Mouse (Mus musculus) heart, embryonic 11.5 days (tissue): Measurements from ENCODE around the gene Camk1d. TPM values are rescaled to one million over a fixed set of nuclear protein-coding genes. Genes with fewer than 3 reads are reported as not detected.

Experiments
- ATAC-seq: fragments of 200-750 bp; cut with Nextera tagmentation; replicated peaks from 2 replicates; pipeline ENCODE4 v1.8.0; 2017; ENCODE audit warnings: moderate library complexity; ENCODE audit not compliant: insufficient number of reproducible peaks, low FRiP score, low TSS enrichment
- H3K27ac ChIP-seq: fragments of 300-500 bp; sonication (generic); 2 replicates; pipeline ENCODE4 v1.5.1; 2014; ENCODE audit warnings: mild to moderate bottlenecking, low read depth, low read length
- H3K27me3 ChIP-seq: fragments of 300-500 bp; sonication (generic); 2 replicates; pipeline ENCODE4 v1.6.1; 2014; ENCODE audit warnings: mild to moderate bottlenecking, low read length, mixed read lengths; ENCODE audit not compliant: control insufficient read depth, insufficient read depth
- H3K36me3 ChIP-seq: fragments of 300-500 bp; sonication (generic); 2 replicates; pipeline ENCODE4 v1.6.1; 2014; ENCODE audit warnings: mild to moderate bottlenecking, low read length, moderate library complexity, mixed read lengths; ENCODE audit not compliant: control insufficient read depth, insufficient read depth
- H3K4me1 ChIP-seq: fragments of 300-500 bp; sonication (generic); 2 replicates; pipeline ENCODE4 v1.6.1; 2014; ENCODE audit warnings: low read length; ENCODE audit not compliant: control insufficient read depth, insufficient read depth
- H3K4me2 ChIP-seq: fragments of 300-500 bp; sonication (generic); 2 replicates; pipeline ENCODE4 v1.6.1; 2014; ENCODE audit warnings: mild to moderate bottlenecking, moderate library complexity
- H3K4me3 ChIP-seq: fragments of 300-500 bp; sonication (generic); 2 replicates; pipeline ENCODE4 v1.5.1; 2014; ENCODE audit warnings: low read depth, low read length
- H3K9ac ChIP-seq: fragments of 300-500 bp; sonication (generic); 2 replicates; pipeline ENCODE4 v1.6.1; 2014; ENCODE audit warnings: mild to moderate bottlenecking, low read depth, low read length, moderate library complexity
- H3K9me3 ChIP-seq: fragments of 300-500 bp; sonication (generic); replicated peaks from 2 replicates; pipeline ENCODE4 v1.6.1; 2016; ENCODE audit warnings: low read length; ENCODE audit not compliant: control insufficient read depth
- WGBS: fragments of 180-500 bp; shearing (Covaris S2); extraction: QIAGEN DNeasy Blood & Tissue Kit; methylation state at CpG from one replicate; pipeline ENCODE4 v1.1.7; 2014; ENCODE audit not compliant: insufficient replicate concordance; 5-methylcytosine and 5-hydroxymethylcytosine counted together
- polyA plus RNA-seq: library from polyadenylated mRNA; unstranded; fragments of >200 nt; fragmentation: Nextera tagmentation; extraction: Ambion mirVana; gene quantifications from 2 replicates; pipeline ENCODE4 v1.2.1, GENCODE M21; 2014

The Camk1d gene
- polyA plus RNA-seq, 1 experiment from 2014 or later, result 2.9 TPM

DNA sequence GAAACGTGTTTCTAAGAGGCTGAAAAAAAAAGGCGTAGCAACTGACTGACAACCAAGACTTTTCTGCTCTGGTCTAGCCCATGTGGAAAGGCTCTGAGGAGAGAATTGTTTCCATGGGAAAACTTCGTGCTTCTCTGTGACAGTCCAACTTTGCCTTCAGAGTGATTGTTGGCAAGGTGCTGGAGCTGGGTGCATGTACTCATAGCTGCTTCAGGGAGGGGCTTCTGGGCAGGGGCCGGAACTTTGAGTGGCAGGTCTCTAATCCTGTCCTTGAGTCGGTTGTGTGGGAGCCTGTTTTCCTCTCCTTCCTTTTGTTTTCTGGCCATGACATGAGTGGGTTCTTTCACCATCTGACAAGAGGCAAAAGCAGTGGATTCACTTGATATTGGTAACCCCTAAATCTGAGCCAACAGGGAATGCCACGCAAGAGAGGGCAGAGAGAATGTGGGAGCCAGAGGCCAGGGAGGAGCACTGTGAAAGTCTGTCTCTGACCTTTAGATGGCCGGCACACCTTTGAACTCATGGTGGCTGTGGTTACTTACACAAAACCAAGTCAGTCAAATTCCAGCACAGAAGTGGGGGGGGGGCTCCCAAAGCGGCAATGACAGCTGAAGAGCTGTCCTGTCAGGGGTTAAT is 392.5 kb downstream of the Camk1d start:
- Histone ChIP-seq H3K9ac (no peak overlapping the region), H3K9me3 (no peaks in the 10 kb centered on the region), H3K27me3 (no peaks in the 10 kb centered on the region), H3K4me1 (no peaks in the 10 kb centered on the region), H3K36me3 (no peaks in the 10 kb centered on the region), H3K27ac (no peak overlapping the region), H3K4me3 (no peak overlapping the region), H3K4me2 (no peak overlapping the region)
- no peak for ATAC-seq
- WGBS, result 72% methylated on average over 8 of the region's 8 CpGs

- H3K9me3 ChIP-seq, result no peaks in the 10 kb centered on the region
- H3K4me3 ChIP-seq, result no peak overlapping the region
- H3K9ac ChIP-seq, result no peak overlapping the region
- no peaks in the 10 kb centered on the region for H3K4me1 ChIP-seq
- 75% methylated on average over 3 of the region's 3 CpGs for WGBS
- H3K36me3 ChIP-seq, result no peaks in the 10 kb centered on the region
- H3K27ac ChIP-seq, result no peak overlapping the region
- H3K27me3 ChIP-seq, result no peaks in the 10 kb centered on the region
- ATAC-seq, result no peak
- H3K4me2 ChIP-seq, result no peak overlapping the region
These were observed 395.2 kb downstream of the Camk1d start for GRCm38 (mm10) chr2:5319138-5319537.

GRCm38 (mm10) chr2:5316763-5317162 is 397.6 kb downstream of the Camk1d start:
- H3K27ac ChIP-seq, result no peak overlapping the region
- H3K36me3 ChIP-seq, result no peaks in the 10 kb centered on the region
- no peak overlapping the region for H3K4me2 ChIP-seq
- WGBS, result 76% methylated on average over 5 of the region's 5 CpGs
- no peaks in the 10 kb centered on the region for H3K9me3 ChIP-seq
- H3K4me3 ChIP-seq, result no peak overlapping the region
- no peak for ATAC-seq
- no peak overlapping the region for H3K9ac ChIP-seq
- H3K27me3 ChIP-seq, result no peaks in the 10 kb centered on the region
- H3K4me1 ChIP-seq, result no peaks in the 10 kb centered on the region

DNA sequence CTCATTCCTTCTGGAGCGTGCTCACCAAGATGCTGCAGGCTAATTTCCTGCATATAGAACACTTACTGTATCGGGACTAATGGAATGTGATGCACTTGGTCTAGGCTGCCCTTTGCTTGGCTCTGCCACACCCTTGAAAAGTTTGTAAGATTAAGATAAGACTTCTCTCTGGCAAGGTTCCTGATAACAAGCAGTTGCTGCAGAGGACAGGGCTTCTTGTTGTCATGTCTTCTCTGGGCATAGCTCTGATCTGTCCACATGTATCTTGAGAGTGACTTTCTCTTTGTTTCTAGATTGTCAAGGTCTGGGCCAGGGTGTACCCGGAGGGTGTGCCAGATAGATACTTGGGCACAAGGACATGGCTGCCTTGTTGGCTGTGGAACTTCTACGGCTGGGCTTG is 398.1 kb downstream of the Camk1d start:
- Histone ChIP-seq H3K27me3 (no peaks in the 10 kb centered on the region), H3K9ac (no peak overlapping the region), H3K4me1 (no peaks in the 10 kb centered on the region), H3K4me2 (no peak overlapping the region), H3K9me3 (no peaks in the 10 kb centered on the region), H3K4me3 (no peak overlapping the region), H3K27ac (no peak overlapping the region), H3K36me3 (no peaks in the 10 kb centered on the region)
- 73% methylated on average over 4 of the region's 4 CpGs for WGBS
- ATAC-seq, result no peak

- Histone ChIP-seq H3K9me3 (no peaks in the 10 kb centered on the region), H3K4me3 (no peak overlapping the region), H3K27ac (no peak overlapping the region), H3K36me3 (no peaks in the 10 kb centered on the region), H3K4me1 (no peaks in the 10 kb centered on the region), H3K27me3 (no peaks in the 10 kb centered on the region), H3K4me2 (no peak overlapping the region), H3K9ac (no peak overlapping the region)
- no peak for ATAC-seq
- 76% methylated on average over 8 of the region's 8 CpGs for WGBS
These were observed 399.0 kb downstream of the Camk1d start for GRCm38 (mm10) chr2:5315291-5315828.

DNA sequence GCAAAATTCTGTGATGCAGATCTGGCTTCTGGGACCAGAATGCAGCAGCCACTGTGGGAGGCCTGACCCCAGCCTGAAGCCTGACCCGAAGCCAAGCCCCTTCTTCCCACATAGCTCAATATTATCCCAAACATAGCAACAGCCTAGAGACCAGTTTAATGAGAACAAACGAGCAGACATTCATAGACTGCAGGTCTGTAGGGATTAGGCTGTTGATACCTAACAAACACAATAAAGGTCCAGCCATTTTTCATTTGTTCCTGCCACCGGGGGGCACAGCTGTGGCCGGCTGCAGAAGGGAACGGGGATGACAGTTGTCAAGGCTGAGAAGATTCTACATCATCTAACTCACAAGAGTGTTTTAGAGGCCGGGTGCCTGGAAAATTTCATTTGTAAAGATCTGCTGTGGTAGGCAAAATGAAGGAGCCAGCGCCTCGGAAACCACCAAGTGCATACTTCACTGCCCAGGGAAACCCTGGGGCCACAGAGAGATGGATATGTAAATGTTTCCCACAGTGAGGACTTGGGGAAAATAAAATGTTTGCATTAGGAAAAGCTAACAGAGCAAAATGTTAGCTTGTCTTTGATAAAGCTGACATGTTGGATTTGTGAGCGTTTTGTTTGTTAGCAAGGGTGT is 399.7 kb downstream of the Camk1d start:
- Histone ChIP-seq H3K36me3 (no peaks in the 10 kb centered on the region), H3K9me3 (no peaks in the 10 kb centered on the region), H3K27ac (no peak overlapping the region), H3K9ac (no peak overlapping the region), H3K27me3 (no peaks in the 10 kb centered on the region), H3K4me3 (no peak overlapping the region), H3K4me1 (no peaks in the 10 kb centered on the region), H3K4me2 (no peak overlapping the region)
- 42% methylated on average over 9 of the region's 9 CpGs for WGBS
- ATAC-seq, result no peak

GRCm38 (mm10) chr2:5305156-5305555 is 409.2 kb downstream of the Camk1d start:
- Histone ChIP-seq H3K36me3 (no peaks in the 10 kb centered on the region), H3K4me3 (no peak overlapping the region), H3K4me1 (no peaks in the 10 kb centered on the region), H3K27me3 (no peaks in the 10 kb centered on the region), H3K9me3 (no peaks in the 10 kb centered on the region), H3K9ac (no peak overlapping the region), H3K4me2 (no peak overlapping the region), H3K27ac (no peak overlapping the region)
- ATAC-seq, result no peak
- 74% methylated on average over 3 of the region's 3 CpGs for WGBS

DNA sequence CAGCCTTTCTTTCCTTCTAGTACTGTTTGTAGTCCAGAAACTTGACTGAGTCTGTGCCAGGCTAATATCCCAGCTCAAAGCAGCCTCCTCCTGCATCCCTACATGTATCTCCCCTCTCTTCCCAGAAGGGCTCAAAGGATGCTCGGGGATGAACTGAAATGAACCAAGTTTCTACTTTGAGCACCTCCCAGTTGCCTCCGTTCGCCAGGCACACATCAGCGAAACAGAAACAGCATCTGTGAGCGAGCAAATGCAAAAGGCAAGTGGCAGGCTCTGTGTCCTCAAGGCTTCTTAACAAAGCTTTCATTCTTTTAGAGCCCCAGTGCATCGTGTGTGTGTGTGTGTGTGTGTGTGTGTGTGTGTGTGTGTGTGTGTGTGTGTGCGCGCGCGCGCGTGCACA is 409.9 kb downstream of the Camk1d start:
- ATAC-seq, result no peak
- WGBS, result 88% methylated on average over 12 of the region's 12 CpGs
- Histone ChIP-seq H3K4me3 (no peak overlapping the region), H3K27me3 (no peaks in the 10 kb centered on the region), H3K27ac (no peak overlapping the region), H3K9me3 (no peaks in the 10 kb centered on the region), H3K4me2 (no peak overlapping the region), H3K9ac (no peak overlapping the region), H3K36me3 (no peaks in the 10 kb centered on the region), H3K4me1 (no peaks in the 10 kb centered on the region)

DNA sequence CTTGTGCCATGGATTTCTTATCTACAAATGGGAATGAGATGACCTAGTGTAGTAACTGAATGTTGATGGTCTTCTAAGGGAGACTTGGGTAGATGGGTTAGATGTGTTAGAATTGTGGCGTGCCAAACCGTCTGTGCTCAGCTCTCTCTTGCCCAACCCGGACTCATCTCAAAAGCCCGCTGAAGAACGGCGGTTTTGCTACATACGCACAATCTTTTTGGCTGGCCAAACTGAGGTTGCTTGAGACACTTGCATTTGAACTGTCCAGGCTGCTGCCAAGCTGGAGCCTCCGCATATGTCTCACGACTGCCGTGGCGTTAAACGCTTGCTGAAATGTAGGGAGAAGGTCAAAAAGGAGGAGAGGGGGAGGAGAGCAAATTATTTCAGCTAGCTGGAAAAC is 413.0 kb downstream of the Camk1d start:
- no peaks in the 10 kb centered on the region for H3K4me1 ChIP-seq
- H3K9ac ChIP-seq, result no peak overlapping the region
- no peaks in the 10 kb centered on the region for H3K36me3 ChIP-seq
- no peak overlapping the region for H3K4me3 ChIP-seq
- no peak overlapping the region for H3K4me2 ChIP-seq
- ATAC-seq, result no peak
- H3K27me3 ChIP-seq, result no peaks in the 10 kb centered on the region
- no peaks in the 10 kb centered on the region for H3K9me3 ChIP-seq
- WGBS, result 84% methylated on average over 12 of the region's 12 CpGs
- no peak overlapping the region for H3K27ac ChIP-seq
